Mouse (Mus musculus) activated CD4-positive, CD25-positive, alpha-beta regulatory T cell, adult 4 months (primary cell): Measurements from ENCODE around the gene Ubtd1. TPM values are rescaled to one million over a fixed set of nuclear protein-coding genes. Genes with fewer than 3 reads are reported as not detected.

ENCODE experiments used
- ATAC-seq: one replicate; pipeline ENCODE4 v1.8.0; 2017
- polyA plus RNA-seq, 2 experiments: library from polyadenylated mRNA; unstranded; fragments of 100-300 nt; shearing (Covaris generic); gene quantifications; one replicate each; pipeline ENCODE4 v1.2.1; 2017

Gene Ubtd1
- 1 to 10 TPM; 2.6 to 4.0 TPM for polyA plus RNA-seq

DNA sequence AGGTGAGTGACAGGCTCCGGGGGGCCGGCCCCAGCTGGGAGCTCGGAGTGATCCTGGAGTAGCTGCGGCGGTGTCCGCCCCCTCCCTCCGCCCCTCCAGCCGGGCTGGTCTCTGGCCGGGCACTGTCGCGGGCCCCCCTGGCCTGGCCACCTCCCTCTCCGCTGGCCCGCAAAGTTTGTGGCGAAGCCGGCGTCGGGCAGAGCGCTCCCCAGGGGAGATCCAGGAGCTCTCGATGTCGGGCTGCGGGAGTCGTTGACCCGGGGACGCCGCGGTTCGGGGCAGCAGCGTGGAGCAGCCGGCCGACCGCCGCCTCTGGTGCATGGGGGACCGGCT lies at the start of gene Ubtd1:
Gene Ubtd1 (plus strand): TSS at position 169 of the 333 bp plus-strand sequence.
- peak; percentile 3 for ATAC-seq

DNA sequence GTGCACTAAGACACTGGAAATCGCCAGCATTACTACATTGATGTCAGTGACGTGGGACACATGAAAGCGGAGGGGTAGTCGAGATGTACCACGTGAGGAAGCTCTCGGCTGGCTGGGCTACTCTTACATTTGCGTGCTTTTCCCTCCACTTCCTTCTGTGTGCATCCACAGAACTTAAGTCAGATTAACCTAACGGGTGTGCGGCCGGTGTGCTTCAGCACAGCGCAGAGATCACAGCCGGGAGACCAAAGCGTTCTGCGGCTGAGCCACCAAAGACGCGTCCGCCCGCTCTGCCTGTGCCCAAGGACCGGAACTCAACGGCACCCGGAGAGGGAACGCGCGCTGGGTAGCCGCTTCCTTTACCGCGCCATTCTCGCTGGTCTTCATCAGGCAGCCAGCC lies 48.9 kb upstream of the Ubtd1 start:
- ATAC-seq: peak; percentile 45

DNA sequence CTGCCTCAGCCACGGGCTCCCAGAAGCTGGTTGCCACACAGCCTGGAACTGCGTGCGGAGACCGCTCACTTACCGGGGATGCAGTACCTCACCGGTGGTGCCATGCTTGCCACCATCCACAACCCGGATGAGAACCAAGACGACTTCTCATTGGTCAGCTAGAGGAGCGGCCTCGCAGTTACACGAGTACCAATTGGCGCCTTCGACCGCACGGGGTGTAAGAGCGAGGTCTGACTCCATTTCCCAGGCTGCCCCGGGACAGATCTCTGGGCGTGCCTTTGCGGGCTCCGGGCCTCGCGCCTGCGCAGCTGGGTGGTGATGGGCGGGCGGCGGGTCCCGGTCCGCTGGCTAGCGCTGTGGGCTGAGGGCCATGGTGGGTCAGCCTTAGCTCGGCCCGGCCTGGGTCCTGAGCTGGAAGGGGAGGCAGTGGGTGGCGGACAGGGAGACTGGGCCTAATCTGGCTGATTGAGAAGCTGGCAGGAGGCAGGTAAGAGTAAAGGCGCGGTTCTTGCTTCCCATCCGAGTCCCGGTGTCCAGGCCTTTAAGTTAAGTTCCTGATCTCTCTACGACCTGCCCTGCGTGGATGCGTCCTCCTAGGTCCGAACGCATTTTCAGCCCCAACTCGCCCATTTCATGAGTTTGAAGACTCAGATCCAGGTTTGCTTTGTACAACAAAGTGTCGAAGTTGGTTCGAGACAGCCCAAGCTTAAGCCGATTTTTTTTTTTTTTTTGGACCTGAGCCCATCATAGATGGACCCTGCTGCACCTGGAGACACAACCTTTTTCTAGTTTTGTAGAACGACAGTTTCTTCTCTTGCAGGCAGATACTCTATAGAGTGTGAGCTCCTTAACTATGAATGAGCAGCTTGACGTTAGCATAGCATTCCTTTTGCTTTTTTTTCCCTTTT lies 48.1 kb upstream of the Ubtd1 start, which contains the start of the genes Exosc1 and Zdhhc16:
Gene Exosc1 (minus strand): TSS at position 245 of the 908 bp plus-strand sequence.
Gene Zdhhc16 (plus strand): TSS at position 302 of the 908 bp plus-strand sequence.
- peak; percentile 99 for ATAC-seq

DNA sequence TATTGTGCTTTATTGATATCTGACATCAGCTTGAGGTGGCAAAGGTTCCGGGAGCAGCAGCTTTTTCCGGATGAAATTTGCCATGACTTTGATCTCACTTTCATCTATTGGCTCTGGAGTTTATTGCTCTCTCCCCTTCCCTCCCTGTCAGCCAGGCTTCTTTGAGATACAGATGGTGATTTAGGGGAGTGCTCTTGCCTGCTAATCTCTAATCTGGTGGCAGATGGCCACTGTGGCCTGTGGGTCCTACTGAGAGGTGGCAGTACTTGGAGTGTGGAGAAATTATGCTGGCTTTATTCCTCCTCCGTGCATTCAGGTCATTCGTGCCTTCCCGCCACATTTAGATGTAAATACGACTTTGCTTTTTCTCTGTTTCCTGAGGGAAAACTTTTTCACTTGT lies 47.4 kb upstream of the Ubtd1 start:
- ATAC-seq: no peak

DNA sequence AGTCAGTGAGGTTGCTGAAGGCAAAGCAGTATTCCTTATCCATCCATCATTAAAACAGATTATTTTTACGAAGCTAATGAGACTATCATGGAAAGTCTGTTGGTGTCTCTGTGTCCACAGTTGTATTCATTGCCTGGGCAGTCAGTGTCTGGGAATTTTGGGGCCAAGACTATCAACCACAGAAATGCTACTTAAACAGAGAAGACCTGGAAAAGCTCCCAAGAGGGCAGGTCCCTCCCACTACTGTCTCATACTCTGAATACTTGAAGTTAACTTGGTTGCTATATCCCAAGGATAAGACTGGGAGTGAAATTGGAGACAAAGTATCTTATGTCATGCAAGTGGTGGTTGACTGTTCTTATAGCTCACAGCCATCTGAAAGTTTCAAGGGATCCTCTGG lies 45.6 kb upstream of the Ubtd1 start:
- no peak for ATAC-seq

DNA sequence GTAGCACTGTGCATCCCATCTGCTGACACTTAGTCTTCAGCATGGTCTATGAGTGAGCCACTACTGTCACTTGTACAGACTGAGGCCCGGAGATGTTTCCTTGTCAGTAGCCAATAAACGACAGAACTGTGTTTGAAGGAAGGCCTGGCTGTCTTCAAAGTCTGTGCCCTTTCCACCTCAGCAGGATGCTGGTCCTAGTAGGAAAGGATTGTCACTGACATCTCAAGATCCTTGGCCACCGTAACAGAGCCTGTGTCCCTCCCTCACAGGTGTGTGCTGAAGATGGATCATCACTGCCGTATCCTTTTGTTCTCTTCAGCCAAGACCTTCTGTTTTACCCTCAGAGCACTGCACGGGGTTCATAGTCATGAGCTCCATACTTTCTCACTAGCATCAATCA lies 43.0 kb upstream of the Ubtd1 start:
- ATAC-seq: no peak

DNA sequence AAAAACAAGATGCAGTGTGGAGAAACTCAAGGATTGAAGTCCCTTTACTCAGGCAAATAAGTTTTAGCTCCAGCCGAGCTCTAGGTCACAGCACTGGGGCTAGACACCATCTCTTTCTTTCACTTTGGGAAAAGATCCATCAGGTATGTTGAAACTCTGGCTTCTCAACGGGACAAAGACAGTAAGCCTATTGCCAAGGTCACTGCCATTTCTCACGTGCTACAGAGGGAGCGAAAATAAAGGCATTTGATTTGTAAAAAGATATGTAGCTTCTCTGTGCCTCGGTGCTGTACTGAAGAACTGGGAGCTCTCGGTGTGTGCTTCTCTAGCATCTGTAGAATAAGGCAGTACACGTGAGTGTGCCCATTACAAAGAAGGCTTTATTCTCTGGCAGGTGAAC lies 37.7 kb upstream of the Ubtd1 start:
- ATAC-seq: no peak

DNA sequence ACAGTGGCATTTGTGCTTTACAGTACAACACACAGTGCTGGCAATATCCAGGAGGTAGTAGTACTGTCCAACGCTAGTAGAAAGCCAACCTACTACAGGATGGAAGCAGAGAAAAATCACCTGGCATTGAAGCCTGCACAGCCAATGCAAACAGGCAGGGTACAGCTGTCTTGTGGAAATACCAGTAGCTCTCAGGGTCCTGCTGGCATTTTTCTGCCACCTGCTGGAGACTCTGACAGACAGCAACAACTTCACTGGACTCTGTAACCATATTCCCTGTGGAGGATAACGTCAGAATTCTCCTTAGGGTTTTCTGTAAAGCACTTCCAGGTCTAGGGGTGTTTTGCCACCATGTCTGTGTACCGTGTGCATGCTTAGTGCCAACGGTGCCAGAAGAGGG lies 29.3 kb upstream of the Ubtd1 start:
- no peak for ATAC-seq

DNA sequence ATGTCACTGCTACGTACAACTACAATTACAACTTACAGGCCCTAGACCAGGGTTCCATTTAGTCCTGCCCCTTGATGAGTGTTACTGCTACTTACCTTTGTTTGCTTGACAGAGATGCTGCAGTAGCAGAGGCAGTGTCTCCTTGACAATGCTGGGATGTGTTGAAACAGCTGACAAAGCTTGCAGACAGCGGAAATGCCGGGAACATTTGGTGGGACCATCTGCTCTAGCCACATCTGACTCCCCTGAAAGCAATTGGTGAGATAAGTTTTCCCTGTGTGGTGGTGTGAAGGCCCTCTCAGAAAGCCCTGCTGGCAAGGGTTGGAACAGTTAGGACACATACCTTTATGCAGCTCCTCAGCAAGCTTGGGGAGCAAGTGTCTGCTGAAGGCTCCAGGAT lies 28.0 kb upstream of the Ubtd1 start:
- no peak for ATAC-seq

DNA sequence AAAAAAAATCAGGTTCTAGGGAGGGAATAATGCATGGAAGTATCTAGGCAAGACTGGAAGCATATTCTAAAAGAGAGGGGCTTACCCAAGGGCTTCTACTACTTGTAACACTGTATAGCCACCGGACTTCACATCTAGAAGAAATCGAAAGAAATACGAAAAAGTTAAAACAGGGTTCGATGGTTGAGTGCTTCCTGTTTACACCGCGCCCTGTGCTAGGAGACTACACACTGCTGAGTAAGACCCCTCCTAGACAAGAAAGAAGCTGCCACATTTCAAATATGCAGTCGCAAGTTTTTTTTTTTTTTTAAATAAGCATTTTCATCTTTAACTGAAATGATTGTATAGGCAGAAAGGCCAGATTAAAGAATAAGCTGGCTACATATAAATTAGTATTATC lies 11.9 kb upstream of the Ubtd1 start:
- ATAC-seq: peak; percentile 76

DNA sequence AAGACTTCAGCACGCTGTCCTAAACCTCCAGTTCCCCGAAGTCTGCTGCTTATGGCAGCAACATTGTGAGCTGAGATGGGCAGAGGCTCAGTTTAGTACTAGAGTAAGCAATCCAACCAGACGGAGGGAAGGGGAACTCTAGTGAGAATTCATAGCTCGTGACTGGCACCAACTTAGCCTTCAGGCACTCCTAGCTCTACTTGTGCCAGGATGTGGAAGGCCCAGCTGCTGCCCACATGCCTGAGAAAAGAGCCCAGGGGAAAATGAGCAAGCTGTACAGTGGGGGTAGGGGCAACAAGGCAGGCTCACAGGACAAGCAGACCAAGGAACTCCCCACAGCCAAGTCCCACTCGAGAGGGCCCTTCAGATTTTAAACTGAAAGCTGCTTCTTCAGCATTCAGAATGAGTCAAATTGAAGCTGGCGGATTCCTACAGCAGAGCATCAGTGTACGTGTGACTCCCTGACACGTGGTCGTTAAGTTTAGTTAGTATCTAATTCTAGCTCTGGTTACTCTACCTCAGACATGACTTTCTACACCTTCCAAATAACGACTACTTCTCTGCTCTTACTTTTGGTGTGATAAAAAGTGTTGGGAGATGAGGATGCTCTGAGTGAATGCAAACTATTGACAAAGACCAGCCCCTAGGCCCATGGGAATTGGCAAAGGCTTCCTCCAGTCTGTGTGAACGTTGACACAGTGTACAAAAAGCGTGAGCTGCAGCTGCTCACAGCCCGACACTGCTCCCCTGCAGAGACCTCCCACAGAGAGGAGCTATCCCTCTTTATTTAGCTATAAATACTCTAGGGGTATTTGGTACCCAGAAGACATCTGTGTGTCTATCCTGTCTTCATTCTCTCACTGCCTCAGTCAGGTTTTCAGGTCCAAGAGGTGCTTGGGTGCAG lies 7.4 kb upstream of the Ubtd1 start:
- no peak for ATAC-seq

DNA sequence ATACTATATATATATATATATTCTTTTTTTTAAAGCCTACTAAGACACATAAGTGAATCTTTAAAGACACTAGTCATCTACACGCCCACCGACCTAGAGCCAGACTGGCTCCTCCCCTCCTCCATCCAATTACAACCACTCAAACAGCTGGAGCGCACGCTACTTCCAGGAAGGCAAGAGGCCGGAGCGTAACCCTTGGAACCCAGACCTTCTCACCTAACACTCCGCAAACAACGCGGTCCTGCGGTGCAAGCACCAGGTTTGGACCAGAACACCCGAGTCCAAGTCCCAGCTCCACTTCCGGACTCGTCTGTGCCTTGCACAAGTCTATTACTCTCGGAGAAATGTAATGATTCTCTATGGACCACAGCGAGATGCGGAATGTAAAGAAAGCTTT lies 1.1 kb upstream of the Ubtd1 start:
- ATAC-seq: peak; percentile 26

DNA sequence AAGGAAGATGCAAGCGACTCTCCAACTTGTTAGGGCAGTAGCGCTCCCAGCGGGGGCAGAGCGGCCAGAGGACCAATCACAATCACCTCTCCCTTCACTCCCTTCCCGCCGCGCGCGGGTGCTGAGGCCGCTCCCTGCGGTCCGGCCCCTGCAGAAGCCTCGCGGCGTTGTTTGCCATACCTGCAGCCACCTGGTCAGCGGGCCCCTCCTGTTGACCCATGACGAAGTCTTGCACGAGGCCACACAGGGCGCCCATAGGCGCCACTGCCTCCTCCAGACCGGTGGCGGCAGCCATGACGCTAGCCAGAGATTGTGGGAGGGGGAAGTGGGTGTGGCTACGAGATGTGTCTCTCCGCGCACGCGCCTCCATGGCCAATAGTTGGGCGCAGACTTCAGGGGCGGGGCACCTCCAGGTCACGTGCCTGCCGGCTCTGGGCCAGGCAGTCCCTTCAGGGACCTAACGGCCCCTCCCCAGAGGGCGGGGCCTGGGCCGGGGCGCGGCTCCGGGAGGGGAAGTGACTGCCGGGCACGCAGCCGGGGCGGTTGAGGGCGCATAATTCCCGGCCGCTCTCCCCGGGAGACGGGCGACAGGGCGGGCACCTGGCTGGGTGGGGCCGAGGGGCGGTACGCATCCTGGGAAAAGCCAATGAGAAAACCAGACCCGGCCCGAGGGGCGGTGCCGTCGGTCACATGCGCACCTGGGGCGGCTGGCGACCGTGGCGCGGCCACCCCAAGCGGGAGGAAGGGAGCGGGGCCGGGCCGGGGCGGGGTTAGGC lies 556 bp upstream of the Ubtd1 start, which contains the start of gene Mms19:
Gene Mms19 (minus strand): TSS at position 339 of the 776 bp plus-strand sequence.
- ATAC-seq: peak; percentile 82

DNA sequence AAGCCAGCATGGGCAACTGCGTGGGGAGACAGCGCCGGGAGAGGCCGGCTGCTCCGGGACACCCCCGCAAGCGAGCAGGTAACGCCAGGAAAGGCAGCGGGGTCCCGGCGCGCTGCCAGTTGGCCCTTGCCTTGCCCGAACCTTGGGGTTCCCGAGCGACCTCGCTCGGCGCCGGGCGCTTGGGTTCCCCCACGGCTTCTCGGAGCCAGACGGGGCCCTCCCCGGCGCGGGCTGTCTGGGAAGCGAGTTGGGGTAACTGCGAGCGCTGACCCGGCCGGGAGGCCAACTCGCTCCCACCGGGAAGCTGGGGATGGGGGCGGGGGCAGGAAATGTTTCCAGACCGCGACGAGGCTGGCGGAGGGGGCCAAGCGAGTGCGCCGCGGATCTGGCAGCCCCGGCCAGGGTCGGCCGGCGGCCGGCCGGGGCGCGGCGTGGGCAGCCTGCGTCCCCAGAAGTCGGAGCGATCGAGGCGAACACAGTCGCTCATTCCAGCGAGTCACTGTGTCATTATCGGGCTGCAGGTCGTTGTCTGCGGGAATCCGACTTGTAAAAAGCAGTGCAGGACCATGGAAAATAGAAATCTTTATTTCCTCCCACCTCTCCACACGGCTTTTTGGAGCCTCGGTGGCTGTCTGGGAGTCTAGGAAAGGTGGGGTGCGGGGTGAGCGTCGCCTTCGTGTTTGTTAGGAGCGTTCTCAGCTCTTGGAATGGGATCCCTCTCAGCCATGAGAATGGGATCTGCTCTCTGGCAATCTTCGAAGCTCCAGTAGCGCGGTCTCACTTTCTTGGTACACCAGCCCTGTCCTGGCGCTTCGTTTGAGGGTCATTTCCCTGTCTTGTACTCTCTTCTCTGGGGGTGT lies 598 bp downstream of the Ubtd1 start:
- ATAC-seq: no peak

DNA sequence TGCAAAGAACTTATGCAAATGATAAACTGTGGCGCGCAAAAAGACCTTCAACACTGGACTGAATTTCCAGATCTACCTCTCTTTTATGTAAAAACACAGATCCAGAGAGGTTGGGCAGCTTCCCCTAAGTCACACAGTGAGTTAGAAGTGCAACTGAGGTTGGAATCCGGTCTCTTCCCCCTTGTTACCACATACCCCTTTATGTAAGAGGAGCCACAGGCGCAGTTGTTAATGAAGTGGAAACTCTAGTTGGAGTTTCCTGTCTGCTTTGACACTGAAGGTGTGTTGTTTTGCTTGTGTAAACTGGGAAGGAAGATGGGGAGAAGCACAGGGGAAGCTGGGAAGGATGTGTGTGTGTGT lies 1.2 kb downstream of the Ubtd1 start:
- no peak for ATAC-seq

DNA sequence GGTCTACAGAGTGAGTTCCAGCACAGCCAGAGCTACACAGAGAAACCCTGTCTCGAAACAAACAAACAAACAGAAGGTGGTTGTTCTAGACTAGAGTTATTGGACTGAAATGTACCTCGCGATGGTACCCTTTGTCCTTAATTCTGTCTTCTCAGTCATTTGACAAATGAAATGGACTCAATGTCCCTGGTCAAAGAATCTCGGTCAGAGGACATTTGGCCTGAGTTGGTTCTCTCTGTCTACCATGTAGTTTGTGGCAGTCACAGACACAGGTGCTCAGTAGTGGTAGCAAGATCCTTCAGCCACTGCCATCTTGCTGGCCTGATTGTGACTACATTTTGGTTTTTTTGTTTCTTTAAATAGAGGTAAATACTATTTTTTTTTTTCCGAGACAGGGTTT lies 4.4 kb downstream of the Ubtd1 start:
- ATAC-seq: no peak

DNA sequence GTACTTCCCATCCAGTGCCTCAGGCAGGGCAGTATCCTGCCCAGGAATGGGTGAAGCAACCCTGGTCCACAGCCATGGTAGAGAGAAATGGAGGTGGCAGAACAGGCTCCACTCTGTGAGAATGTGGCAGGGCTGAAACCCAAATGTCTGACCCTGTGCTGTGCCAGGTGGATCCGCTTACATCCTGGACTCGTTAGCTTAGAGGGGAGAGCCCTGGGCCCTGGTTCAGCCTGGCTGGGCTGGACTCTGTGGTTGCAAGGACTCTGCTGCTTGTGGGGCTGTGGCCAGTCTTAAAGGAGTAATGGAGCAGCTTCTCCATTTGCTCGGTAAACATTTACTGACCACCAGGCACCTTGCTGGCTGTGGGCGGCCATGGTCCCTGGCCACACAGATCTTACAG lies 5.6 kb downstream of the Ubtd1 start:
- ATAC-seq: no peak

DNA sequence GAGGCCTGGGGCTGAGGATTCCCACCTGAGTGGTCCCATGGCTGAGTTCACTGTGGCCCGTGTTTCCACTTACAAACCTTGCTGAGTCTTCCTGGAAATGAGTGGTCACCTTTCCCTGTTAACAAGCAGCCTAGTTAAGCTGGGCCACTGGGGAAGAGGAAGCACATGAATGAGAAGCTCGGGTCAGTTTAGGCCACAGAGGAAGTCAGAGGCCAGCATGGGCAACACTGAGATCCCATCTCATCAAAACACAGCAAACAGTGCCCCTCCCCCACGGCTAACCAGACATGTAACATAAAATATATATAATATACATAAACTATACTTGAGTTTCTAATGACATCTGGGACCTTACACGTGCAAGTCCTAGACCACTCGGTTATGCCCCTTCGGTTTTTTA lies 8.2 kb downstream of the Ubtd1 start:
- no peak for ATAC-seq

DNA sequence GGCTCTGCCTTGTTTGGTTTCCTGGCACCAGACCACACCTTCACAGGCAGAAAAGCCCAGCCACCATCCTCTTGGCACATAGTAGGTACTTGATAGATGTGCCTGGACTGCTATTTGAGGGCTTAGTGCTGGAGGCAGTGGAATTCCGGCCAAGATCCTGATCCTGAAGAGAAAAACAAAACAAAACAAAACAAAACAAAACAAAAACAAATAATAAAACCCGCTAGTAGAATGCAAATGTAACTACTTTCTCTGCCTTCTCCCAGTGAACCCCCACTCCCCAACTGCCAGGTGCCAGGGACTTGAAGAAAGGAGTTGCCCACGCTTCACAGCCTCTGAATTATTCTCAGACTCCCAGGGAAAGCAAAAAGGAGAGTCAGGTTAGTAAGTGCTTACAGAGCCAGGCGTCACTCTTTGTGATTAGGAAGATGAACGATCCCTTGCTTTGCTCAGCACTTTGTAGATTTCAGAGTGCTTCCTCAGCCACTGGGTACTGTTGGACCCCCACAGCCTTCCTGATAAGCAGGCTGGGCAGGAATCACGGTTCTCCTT lies 10.4 kb downstream of the Ubtd1 start:
- no peak for ATAC-seq

DNA sequence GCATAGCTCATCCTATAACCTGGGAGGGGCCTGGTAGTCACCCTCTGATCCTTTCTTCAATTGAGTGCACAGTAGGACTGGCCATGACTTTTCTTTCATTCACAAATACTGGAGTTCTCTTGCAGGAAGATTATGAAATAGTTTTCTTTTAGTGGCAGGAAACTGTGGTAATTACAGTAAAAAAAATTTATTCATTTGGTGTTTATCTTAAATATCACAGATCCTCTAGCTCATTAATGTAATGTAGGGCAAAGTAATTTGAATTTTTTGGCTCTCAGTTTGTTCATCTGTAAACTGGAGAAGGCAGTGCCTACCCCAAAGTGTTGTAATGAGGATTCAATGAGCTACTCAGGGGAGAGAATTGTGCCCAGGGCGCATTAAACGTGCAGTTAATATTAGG lies 11.4 kb downstream of the Ubtd1 start:
- no peak for ATAC-seq

DNA sequence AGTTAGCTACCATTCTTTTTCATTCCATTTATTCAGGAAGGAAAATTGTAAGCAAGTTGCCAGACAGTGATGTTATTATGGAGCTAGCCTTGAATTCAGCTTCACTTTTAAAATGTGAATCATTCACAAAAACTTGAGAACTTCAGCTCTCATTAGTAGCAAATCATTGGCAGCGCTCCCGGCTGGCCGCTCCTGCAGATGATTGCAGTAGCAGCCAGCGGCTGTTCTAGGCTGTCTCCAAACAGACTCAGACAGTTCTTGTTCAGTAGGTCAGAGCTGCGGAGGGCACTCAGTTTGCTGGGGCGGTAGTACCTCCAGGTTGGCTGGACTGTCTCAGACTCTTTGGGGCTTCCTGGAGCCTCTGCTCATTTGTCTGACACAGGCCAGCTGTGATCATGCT lies 11.9 kb downstream of the Ubtd1 start:
- ATAC-seq: no peak
